Mouse (Mus musculus): ENCODE measurements at regions not wholly inside any gene's neighbourhood (a gene's known extent, or its start where the extent isn't known, plus 50 kb on each side); places are given as distances from the start of the nearest gene placed in this dataset.

DNA sequence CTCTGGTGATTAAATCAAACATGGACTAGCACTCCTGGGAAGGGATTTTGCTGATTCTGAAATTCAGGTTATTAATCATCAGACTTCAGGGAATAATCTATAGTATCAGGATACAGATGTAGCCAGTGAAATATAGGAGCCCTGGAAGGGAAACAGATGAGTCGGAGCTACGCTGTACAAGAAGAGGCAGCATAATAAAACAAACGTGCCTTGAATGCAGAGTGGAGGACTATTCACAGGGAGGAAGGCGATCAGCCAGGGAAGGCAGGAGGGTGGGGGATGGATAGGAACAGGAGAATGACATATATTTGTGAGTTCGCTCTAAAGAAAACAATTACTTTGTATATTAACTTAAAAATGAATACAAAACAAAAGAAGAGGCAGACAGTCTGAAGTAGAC, 286.6 kb upstream of the Got2 start:
- no peaks in the 10 kb centered on the region for H3K27me3 ChIP-seq
- WGBS: 61% methylated on average over 5 of the region's 5 CpGs
- ATAC-seq (replicated peaks; ENCODE audit: low FRiP score): no peak

DNA sequence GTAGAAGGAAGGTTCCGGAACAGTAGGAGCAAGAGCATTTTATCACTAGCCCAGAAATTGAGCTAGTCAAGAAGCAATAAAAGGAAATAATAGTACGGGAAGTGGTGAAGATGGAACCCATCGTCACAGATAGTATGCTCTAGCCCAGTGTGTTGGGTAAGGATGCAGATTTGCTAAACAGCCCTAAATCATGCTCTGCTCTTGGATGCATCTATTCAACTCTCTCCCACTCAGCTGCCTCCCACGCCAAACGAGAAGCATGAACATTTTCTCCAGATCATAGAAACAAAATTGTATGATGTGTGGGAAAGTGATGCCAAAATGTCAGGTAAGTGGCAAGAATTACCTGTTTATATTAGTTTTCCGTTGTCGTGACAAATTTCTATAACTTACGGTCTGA, 276.6 kb upstream of the Got2 start:
- no peak overlapping the region for H3K9ac ChIP-seq
- H3K9me3 ChIP-seq (replicated peaks): no peaks in the 10 kb centered on the region
- WGBS: 89% methylated on average over 8 of the region's 8 CpGs
- no peak overlapping the region for H3K4me3 ChIP-seq (replicated peaks)
- H3K36me3 ChIP-seq: no peaks in the 10 kb centered on the region
- H3K4me2 ChIP-seq: no peak overlapping the region
- H3K27ac ChIP-seq: no peak overlapping the region
- no peaks in the 10 kb centered on the region for H3K4me1 ChIP-seq
- no peaks in the 10 kb centered on the region for H3K27me3 ChIP-seq
- ATAC-seq (replicated peaks; ENCODE audit: low FRiP score): no peak

More for the DNA sequence above, 286.6 kb upstream of the Got2 start:
- H3K9me3 ChIP-seq (replicated peaks): no peaks in the 10 kb centered on the region
- H3K4me2 ChIP-seq: no peak overlapping the region
- no peak overlapping the region for H3K4me3 ChIP-seq (replicated peaks)
- H3K9ac ChIP-seq: no peak overlapping the region
- H3K4me1 ChIP-seq: no peaks in the 10 kb centered on the region
- H3K36me3 ChIP-seq: no peaks in the 10 kb centered on the region
- no peak overlapping the region for H3K27ac ChIP-seq

DNA sequence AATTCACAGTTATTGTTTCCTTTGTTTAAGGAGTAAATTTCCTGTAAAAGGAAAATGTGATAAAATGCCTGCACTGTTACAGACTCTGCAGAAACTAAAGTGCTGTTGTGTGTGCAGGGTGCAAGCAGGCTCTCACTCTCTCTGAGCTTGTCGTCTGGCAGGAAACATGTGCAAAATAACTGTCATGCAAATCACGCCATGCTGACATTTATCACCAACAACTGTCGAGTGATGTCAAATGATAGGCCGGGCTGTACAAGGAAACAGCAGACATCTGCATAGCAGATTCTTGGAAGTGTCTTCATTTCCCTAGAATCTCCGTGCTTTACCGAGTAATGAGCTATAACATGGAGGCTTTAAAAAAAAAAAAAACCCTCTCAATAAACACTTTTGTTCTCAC, 271.6 kb upstream of the Got2 start:
- no peak overlapping the region for H3K4me3 ChIP-seq (replicated peaks)
- no peak overlapping the region for H3K4me2 ChIP-seq
- no peak overlapping the region for H3K9ac ChIP-seq
- 0 out of 2 replicates have a peak, but pooled peaks have one; percentile 36 for ATAC-seq (replicated peaks; ENCODE audit: low FRiP score)
- no peaks in the 10 kb centered on the region for H3K36me3 ChIP-seq
- 32% methylated on average over 6 of the region's 6 CpGs for WGBS
- H3K9me3 ChIP-seq (replicated peaks): no peaks in the 10 kb centered on the region
- H3K27me3 ChIP-seq: no peaks in the 10 kb centered on the region
- H3K4me1 ChIP-seq: no peaks in the 10 kb centered on the region
- H3K27ac ChIP-seq: no peak overlapping the region

DNA sequence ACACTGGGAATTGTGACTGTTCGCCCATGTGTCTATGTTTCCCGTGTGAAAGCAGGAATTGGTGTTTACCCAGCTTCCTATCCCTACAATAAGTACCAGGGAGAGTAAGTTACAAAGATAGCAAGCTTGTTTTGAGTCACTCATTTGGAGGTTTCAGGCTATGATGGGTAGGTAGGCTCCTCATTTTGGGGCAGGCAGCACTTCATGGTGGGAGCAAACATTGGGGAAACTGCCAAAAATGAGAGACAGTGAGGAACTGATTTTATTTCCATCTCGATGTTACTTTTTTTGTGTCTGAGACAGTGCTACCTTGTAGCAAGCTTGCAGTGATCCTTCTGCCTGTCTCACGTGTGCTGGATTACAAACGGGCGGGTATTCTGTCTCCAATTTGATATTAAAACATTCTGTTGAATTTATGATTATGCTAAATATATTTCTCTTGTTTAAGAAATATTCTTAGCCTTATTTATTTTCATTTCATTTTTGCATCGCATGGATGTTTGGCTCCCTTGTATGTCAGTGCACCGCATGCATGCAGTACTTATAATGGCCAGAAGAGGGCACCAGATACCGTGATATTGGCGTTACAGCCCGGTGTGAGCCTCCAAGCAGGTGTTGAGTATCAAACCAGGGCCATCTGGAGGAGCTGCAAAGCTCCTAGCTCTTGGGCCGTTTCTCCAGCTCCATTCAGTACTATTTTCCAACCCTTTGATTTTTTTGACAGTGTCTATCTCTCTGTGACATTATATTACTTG, 264.3 kb upstream of the Got2 start:
- no peak overlapping the region for H3K4me3 ChIP-seq (replicated peaks)
- no peaks in the 10 kb centered on the region for H3K36me3 ChIP-seq
- H3K27me3 ChIP-seq: no peaks in the 10 kb centered on the region
- H3K4me1 ChIP-seq: no peaks in the 10 kb centered on the region
- ATAC-seq (replicated peaks; ENCODE audit: low FRiP score): no peak
- WGBS: 45% methylated on average over 12 of the region's 12 CpGs
- no peak overlapping the region for H3K4me2 ChIP-seq
- H3K9ac ChIP-seq: no peak overlapping the region
- H3K9me3 ChIP-seq (replicated peaks): no peaks in the 10 kb centered on the region
- H3K27ac ChIP-seq: no peak overlapping the region

DNA sequence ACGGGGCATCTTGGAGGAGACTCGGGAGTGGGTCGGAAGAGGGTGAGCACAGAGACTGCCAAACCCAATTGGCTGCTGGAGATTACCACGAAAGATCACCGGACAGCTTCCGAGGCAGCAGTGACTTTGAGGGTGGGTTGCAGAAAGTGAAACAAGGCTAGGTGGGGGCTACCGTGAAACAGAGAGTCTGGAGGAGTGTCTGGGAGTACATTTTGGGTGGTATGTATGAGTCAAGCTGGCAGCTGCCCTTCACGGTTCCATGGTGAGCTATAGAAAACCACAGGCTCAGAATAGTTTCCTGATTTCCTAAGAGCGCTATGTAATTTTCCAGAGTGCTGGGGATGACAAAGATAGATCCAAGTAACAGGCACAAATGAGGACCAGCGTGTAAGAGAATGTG, 263.7 kb upstream of the Got2 start:
- no peaks in the 10 kb centered on the region for H3K36me3 ChIP-seq
- 79% methylated on average over 10 of the region's 10 CpGs for WGBS
- no peaks in the 10 kb centered on the region for H3K9me3 ChIP-seq (replicated peaks)

DNA sequence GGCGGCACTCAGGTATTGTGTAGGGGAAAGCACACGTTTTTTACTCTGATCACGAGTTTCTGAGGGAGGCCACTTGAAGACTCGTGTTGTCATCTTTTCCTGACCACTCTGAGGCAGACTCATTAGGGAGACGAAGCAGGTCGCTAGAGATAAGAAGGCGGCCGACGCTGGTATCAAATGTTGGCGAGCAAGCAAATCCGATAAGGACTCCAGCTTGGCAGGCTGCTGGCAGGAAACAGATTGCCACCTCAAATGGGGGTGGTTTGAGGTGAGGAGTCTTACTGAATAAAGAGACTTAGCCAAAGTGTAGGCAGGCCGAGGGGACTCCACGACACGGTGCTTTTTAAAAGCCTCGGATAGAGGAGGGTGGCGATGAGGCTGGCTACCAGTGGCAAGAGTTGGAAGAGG, 262.7 kb upstream of the Got2 start:
- H3K4me2 ChIP-seq: no peak overlapping the region
- no peak for ATAC-seq (replicated peaks; ENCODE audit: low FRiP score)
- no peaks in the 10 kb centered on the region for H3K36me3 ChIP-seq
- H3K27ac ChIP-seq: no peak overlapping the region
- no peak overlapping the region for H3K9ac ChIP-seq
- H3K4me1 ChIP-seq: no peaks in the 10 kb centered on the region
- WGBS: 76% methylated on average over 16 of the region's 16 CpGs
- no peaks in the 10 kb centered on the region for H3K9me3 ChIP-seq (replicated peaks)
- no peak overlapping the region for H3K4me3 ChIP-seq (replicated peaks)
- H3K27me3 ChIP-seq: no peaks in the 10 kb centered on the region

More for the DNA sequence above, 263.7 kb upstream of the Got2 start:
- Histone ChIP-seq H3K4me1 (no peaks in the 10 kb centered on the region), H3K27ac (no peak overlapping the region), H3K4me2 (no peak overlapping the region), H3K27me3 (no peaks in the 10 kb centered on the region), H3K9ac (no peak overlapping the region), H3K4me3 (replicated peaks) (no peak overlapping the region)
- no peak for ATAC-seq (replicated peaks; ENCODE audit: low FRiP score)

DNA sequence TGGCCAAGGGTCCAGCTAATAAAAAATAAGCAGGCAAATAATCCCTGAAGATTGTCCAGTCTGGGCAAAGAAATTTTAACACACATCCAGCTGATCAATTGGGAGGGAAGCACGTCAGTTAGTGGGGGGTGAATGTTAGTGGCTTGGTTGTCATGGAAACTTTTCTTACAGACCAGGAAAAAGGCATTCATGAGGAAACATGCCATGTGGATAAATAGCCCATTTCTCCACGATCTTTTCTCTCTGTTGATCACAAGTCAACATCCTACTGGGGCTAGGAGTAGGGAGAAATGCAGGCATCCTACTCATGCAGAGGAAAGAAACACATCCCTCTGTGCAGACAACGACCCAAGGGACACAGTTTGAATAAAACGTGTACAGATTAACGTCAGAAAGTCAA, 243.8 kb upstream of the Got2 start:
- H3K4me1 ChIP-seq: no peaks in the 10 kb centered on the region
- H3K9me3 ChIP-seq (replicated peaks): no peaks in the 10 kb centered on the region
- no peak for ATAC-seq (replicated peaks; ENCODE audit: low FRiP score)
- 59% methylated on average over 5 of the region's 5 CpGs for WGBS
- no peak overlapping the region for H3K9ac ChIP-seq
- no peak overlapping the region for H3K4me3 ChIP-seq (replicated peaks)
- no peak overlapping the region for H3K4me2 ChIP-seq
- no peaks in the 10 kb centered on the region for H3K27me3 ChIP-seq
- H3K27ac ChIP-seq: no peak overlapping the region
- H3K36me3 ChIP-seq: no peaks in the 10 kb centered on the region

DNA sequence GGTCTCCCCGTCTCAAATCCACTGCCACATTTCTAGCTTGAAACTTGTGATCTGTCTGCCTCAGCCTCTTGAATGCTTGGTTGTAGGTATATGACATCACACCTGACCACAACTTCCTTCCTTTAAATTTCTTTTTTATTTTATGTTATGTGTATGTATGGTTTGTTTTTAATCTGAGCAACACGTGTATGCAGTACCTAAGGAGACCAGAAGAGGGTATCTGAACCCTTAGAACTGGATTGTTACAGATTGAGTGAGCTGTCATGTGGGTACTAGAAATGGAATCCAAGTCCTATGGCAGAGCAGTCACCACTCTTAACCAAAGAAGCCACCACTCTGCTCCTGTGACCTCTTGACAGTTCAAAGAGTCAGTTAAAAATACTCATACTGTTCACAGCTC, 240.0 kb upstream of the Got2 start:
- Histone ChIP-seq H3K4me1 (no peaks in the 10 kb centered on the region), H3K4me3 (replicated peaks) (no peak overlapping the region), H3K9ac (no peak overlapping the region), H3K9me3 (replicated peaks) (no peaks in the 10 kb centered on the region), H3K27ac (no peak overlapping the region), H3K4me2 (no peak overlapping the region), H3K36me3 (no peaks in the 10 kb centered on the region), H3K27me3 (no peaks in the 10 kb centered on the region)
- WGBS: 79% methylated on average over 2 of the region's 2 CpGs
- ATAC-seq (replicated peaks; ENCODE audit: low FRiP score): no peak

DNA sequence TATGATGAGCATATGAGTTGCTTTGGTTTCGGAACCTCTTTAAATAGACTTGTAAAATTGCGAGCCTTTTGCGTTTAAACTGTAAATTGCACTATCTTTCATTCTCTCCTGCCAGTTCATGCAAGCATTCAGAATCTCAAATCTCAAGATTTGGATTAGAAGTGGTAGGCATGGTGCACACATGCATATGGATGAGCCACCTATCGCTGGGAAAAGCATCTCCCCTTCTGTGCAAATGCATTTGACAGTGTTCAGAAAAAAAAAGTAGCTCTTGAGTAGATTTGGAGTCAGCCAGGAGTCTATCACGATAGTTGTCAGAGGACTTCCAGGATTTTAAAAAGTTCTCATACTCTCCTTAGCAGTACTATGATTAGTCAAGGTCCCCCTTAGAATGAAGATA, 212.5 kb upstream of the Got2 start:
- Histone ChIP-seq H3K27ac (no peak overlapping the region), H3K4me3 (replicated peaks) (no peak overlapping the region), H3K27me3 (no peaks in the 10 kb centered on the region), H3K4me1 (no peaks in the 10 kb centered on the region), H3K36me3 (no peaks in the 10 kb centered on the region), H3K9ac (no peak overlapping the region), H3K4me2 (no peak overlapping the region), H3K9me3 (replicated peaks) (no peaks in the 10 kb centered on the region)
- WGBS: 87% methylated on average over 5 of the region's 5 CpGs
- ATAC-seq (replicated peaks; ENCODE audit: low FRiP score): no peak

DNA sequence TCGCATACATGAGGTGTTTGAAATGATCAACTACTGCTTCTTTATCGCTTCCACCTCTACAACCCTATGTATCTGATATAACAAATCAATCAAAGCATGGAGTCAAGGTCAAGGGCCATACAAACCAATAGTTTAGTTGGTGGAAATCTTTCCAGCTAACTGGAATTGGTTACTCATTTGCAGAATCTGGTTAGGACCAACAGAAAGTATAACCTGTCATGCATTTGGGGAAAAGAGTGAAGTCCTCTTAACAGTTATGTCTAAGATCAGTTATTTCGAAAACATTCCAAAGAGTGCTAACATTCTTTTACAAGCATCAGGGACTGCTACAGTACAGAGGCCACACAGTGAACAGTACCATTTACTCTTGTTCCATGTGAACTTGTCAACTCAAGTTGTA, 204.6 kb upstream of the Got2 start:
- Histone ChIP-seq H3K27ac (no peak overlapping the region), H3K4me1 (no peaks in the 10 kb centered on the region), H3K4me2 (no peak overlapping the region), H3K36me3 (no peaks in the 10 kb centered on the region), H3K9me3 (replicated peaks) (no peaks in the 10 kb centered on the region), H3K27me3 (no peaks in the 10 kb centered on the region), H3K4me3 (replicated peaks) (no peak overlapping the region), H3K9ac (no peak overlapping the region)
- 80% methylated on average over 3 of the region's 3 CpGs for WGBS
- no peak for ATAC-seq (replicated peaks; ENCODE audit: low FRiP score)

DNA sequence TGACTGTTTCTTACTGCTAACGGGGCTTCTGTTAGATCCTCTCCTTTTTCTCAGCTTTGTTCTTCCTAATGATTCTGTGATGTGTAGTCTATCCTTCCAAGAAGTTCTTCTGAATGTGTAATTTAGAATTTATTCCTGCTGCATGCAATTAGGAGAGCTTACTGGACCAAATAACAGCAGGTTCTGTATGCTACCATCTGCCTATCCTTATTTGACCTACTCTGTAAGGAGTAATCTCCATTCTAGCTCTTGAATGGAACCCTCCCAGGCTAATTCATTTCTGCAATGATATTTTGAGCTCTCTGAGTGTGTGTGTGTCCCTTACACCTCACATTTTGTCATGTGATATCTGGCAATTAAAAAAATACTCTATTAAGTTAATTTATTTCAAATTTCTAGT, 201.9 kb upstream of the Got2 start:
- no peaks in the 10 kb centered on the region for H3K36me3 ChIP-seq
- ATAC-seq (replicated peaks; ENCODE audit: low FRiP score): no peak
- no peak overlapping the region for H3K4me2 ChIP-seq
- H3K4me1 ChIP-seq: no peaks in the 10 kb centered on the region
- no peaks in the 10 kb centered on the region for H3K9me3 ChIP-seq (replicated peaks)
- H3K4me3 ChIP-seq (replicated peaks): no peak overlapping the region
- WGBS: 86% methylated on average over 1 of the region's 1 CpGs
- H3K9ac ChIP-seq: no peak overlapping the region
- no peaks in the 10 kb centered on the region for H3K27me3 ChIP-seq
- H3K27ac ChIP-seq: no peak overlapping the region

DNA sequence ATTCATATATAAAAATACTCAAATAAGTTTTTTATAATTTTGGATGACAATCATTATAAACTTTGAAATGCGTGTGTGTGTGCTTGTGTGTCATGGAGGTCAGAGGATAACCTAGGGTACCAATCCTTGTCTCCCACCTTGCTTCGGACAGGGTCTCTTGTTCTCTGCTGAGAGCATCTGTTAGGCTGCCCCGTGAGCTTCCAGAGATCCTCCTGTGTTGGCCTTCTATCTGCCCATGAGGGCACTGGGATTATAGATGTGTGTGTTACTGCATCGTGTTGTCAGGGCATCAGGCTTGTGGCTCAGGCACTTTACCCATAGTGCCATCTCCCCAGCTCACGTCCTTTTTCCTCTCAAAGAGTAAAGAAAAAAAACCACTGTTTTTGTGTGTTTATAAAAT, 180.0 kb upstream of the Got2 start:
- no peaks in the 10 kb centered on the region for H3K27me3 ChIP-seq
- H3K4me1 ChIP-seq: no peaks in the 10 kb centered on the region
- H3K9me3 ChIP-seq (replicated peaks): no peaks in the 10 kb centered on the region
- no peak overlapping the region for H3K9ac ChIP-seq
- 80% methylated on average over 5 of the region's 5 CpGs for WGBS
- no peak for ATAC-seq (replicated peaks; ENCODE audit: low FRiP score)
- no peak overlapping the region for H3K27ac ChIP-seq
- H3K4me3 ChIP-seq (replicated peaks): no peak overlapping the region
- H3K4me2 ChIP-seq: no peak overlapping the region
- H3K36me3 ChIP-seq: no peaks in the 10 kb centered on the region

DNA sequence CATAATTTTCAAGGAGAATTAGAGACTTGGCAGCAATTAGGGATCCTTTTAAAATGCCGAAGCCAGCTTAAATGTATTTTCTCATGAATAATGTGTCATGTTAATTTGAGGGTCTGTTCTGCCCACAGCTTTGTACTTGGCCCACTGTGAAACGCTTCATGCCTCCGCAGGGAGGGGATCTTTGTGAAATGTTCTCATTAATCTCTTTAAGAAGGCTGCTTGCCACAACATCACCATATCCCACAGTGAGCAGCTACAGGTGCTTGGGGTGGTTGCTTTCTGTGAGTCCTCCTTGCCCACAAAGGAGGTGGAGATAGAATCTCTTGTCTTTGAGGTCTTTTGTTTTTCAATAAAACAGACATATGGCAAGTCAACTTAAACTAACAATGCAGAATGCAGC, 159.3 kb upstream of the Got2 start:
- H3K4me3 ChIP-seq (replicated peaks): no peak overlapping the region
- H3K9me3 ChIP-seq (replicated peaks): no peaks in the 10 kb centered on the region
- peaks cover 3% of the 10 kb centered on the region; the same call in 1 of the 2 replicates for H3K4me1 ChIP-seq
- H3K9ac ChIP-seq: no peak overlapping the region
- no peak for ATAC-seq (replicated peaks; ENCODE audit: low FRiP score)
- no peak overlapping the region for H3K4me2 ChIP-seq
- no peak overlapping the region for H3K27ac ChIP-seq
- no peaks in the 10 kb centered on the region for H3K27me3 ChIP-seq
- H3K36me3 ChIP-seq: no peaks in the 10 kb centered on the region
- WGBS: 64% methylated on average over 3 of the region's 3 CpGs

All from kidney, embryonic 15.5 days (tissue).